Mouse (Mus musculus): ENCODE results near the gene Grip2.

DNA sequence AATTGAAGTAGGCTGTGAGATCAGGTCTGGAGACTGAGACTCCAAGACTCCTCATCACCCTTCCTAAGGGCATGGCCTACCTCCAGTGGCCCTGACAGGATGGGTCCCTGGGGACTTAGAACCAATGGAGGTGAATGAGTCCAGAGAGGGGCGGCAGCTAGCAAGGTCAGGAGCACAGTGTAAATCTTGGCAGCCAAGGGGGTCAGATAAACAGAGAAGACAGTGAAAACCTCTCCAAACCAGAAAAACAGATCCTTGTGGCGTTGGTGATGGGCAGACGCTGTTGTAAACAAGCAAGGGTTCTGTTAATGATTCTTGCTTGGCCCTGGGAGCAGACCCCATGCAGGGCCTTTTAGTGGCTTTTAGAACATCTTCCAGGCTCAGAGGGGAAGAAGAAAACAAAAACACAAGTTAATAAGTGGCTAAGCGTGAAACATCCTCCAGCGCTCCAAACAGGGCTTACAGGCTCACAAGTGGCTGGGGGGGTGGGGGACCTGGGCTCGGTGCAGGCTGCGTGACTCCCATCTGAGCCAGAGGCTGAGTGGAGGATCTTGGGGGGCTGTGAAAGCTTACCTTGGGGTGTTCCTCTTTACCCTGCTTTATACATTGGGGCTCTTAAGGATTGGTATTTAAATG, 81.0 kb downstream of the Grip2 start:
- no peak for TF ChIP-seq CTCF (IDR thresholded peaks at IDR 0.05; ENCODE audit: borderline replicate concordance, insufficient read depth, low read length)
- no peak for TF ChIP-seq POLR2A (IDR thresholded peaks at IDR 0.05; ENCODE audit: low read depth, low read length)
